Mouse (Mus musculus) hindbrain, embryonic 12.5 days (tissue): ENCODE results near the gene Lrrc66. TPM values are rescaled to one million over a fixed set of nuclear protein-coding genes. Genes with fewer than 3 reads are reported as not detected.

Source experiments
- ATAC-seq: fragments of 200-750 bp; cut with Nextera tagmentation; 2 replicates; pipeline ENCODE4 v1.8.0; 2017; ENCODE audit warnings: moderate TSS enrichment; ENCODE audit not compliant: low FRiP score
- H3K27ac ChIP-seq: fragments of 300-500 bp; sonication (generic); 2 replicates; pipeline ENCODE4 v1.5.1; 2016; ENCODE audit warnings: mild to moderate bottlenecking
- H3K27me3 ChIP-seq: fragments of 300-500 bp; sonication (generic); 2 replicates; pipeline ENCODE4 v1.6.1; 2016; ENCODE audit warnings: mild to moderate bottlenecking
- H3K36me3 ChIP-seq: fragments of 300-500 bp; sonication (generic); 2 replicates; pipeline ENCODE4 v1.6.1; 2016; ENCODE audit warnings: mild to moderate bottlenecking
- H3K4me1 ChIP-seq: fragments of 300-500 bp; sonication (generic); 2 replicates; pipeline ENCODE4 v1.6.1; 2016
- H3K4me2 ChIP-seq: fragments of 300-500 bp; sonication (generic); replicated peaks from 2 replicates; pipeline ENCODE4 v1.6.1; 2016; ENCODE audit warnings: mild to moderate bottlenecking
- H3K4me3 ChIP-seq: fragments of 300-500 bp; sonication (generic); 2 replicates; pipeline ENCODE4 v1.5.1; 2016; ENCODE audit warnings: mild to moderate bottlenecking
- H3K9ac ChIP-seq: fragments of 300-500 bp; sonication (generic); 2 replicates; pipeline ENCODE4 v1.6.1; 2016; ENCODE audit warnings: mild to moderate bottlenecking, moderate library complexity
- H3K9me3 ChIP-seq: fragments of 300-500 bp; sonication (generic); replicated peaks from 2 replicates; pipeline ENCODE4 v1.6.1; 2016; ENCODE audit warnings: mild to moderate bottlenecking
- WGBS: fragments of 180-500 bp; shearing (Covaris S2); methylation state at CpG from one replicate; pipeline ENCODE4 v1.1.7; 2016; 5-methylcytosine and 5-hydroxymethylcytosine counted together
- polyA plus RNA-seq: library from polyadenylated mRNA; unstranded; fragments of >200 nt; fragmentation: Nextera tagmentation; extraction: Ambion mirVana; gene quantifications from 2 replicates; pipeline ENCODE4 v1.2.1, GENCODE M21; 2016

The Lrrc66 gene
- polyA plus RNA-seq, 1 experiment from 2014 or later, result not detected

DNA sequence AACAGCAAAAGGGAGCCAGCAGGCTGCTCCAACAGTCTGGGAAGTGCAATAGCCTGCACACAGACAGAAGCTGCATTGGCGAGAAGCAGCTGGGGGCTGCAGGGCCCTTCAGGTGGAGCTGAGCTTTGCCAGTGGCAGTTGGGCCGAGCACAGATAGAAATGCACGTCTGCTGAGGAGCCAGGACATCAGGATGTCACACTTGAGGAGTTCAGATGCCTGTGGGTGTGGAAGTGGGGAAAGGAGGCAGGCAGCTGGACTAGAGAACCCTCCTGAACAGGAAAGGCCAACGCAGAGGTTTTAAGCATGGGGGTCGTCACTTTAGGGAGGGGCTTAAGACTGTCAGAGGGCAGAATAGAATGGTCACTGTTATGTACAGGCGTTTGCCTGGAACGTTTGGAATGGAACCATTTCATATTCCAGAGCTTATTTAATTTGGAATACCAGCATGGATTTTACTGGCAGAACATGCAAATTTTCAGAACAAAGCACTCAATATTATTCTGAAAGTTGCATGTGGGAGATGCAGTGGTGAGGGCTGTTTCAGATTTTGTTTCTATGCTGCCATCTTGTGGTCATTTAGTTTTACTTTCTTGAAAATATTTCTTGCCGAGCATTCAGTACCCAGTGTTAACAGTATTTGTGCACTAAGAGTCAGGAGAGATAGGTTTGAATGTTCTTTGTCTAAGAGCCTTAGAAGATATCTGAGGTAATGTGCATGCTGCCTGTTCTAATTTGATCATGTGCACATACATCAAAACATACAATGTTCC is 5.2 kb upstream of the Lrrc66 start:
- H3K4me3 ChIP-seq, result no peak overlapping the region
- H3K36me3 ChIP-seq, result peaks cover 41% of the 10 kb centered on the region
- ATAC-seq, result peak; percentile 55
- no peak overlapping the region for H3K4me2 ChIP-seq
- no peak overlapping the region for H3K9ac ChIP-seq
- H3K27ac ChIP-seq, result no peak overlapping the region
- no peaks in the 10 kb centered on the region for H3K27me3 ChIP-seq
- 0 out of 2 replicates have a peak, but pooled peaks cover 4% of the 10 kb centered on the region for H3K9me3 ChIP-seq
- H3K4me1 ChIP-seq, result no peaks in the 10 kb centered on the region
- WGBS, result 43% methylated on average over 8 of the region's 8 CpGs

DNA sequence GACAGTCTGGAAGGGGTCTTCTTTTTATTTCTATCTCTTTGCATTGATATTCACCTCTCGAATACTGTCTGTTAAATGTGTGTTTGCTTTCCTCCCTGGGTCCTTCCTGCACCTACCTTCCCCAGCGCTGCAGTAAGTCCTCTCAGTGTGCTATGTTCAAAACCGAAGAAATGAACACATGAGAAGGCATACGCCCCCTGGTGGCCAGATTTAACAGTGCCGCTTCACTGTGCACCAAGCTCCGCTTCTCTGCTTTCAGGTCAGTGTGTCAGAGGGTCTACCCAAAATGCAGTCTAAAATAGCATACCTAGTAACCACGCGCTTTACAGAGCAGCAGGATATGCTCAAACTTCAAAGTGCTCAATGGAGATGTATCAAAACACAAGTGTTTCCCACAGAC is 815 bp upstream of the Lrrc66 start:
- Histone ChIP-seq H3K9ac (no peak overlapping the region), H3K4me2 (no peak overlapping the region), H3K4me1 (peaks cover 9% of the 10 kb centered on the region), H3K27me3 (no peaks in the 10 kb centered on the region), H3K27ac (no peak overlapping the region), H3K36me3 (peaks cover 24% of the 10 kb centered on the region), H3K4me3 (no peak overlapping the region), H3K9me3 (0 out of 2 replicates have a peak, but pooled peaks cover 4% of the 10 kb centered on the region)
- WGBS, result 51% methylated on average over 8 of the region's 8 CpGs
- ATAC-seq, result no peak

DNA sequence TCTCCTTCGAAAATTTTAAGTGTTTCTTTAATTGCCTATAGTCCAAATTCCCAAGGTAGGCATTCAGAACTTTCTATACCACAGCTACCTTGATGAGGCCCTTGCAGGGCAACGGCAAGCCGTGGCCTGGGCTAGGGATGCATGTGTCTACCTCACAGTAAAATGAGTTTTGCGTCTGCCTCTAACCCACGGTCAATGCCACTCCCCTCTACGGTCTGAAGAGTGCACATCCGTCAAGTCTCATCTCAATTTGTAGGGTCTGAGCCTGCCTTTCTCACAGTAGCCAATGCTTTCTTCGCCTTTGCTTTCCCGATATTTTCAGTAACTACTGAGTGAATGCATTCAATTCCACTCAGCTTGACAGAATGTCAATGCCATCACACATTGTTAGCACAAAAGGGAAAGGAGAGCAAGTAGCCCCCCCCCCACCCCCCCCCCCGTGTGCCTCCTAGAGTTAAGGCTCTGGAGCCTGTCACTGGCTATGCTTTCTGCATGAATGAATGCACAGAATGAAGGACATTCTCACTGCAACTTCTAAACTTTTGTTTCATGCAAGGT is 1.2 kb downstream of the Lrrc66 start:
- H3K4me1 ChIP-seq, result peaks cover 9% of the 10 kb centered on the region
- H3K9me3 ChIP-seq, result 0 out of 2 replicates have a peak, but pooled peaks cover 4% of the 10 kb centered on the region
- ATAC-seq, result no peak
- no peaks in the 10 kb centered on the region; the same call in 1 of the 2 replicates for H3K27me3 ChIP-seq
- peaks cover 22% of the 10 kb centered on the region for H3K36me3 ChIP-seq
- H3K27ac ChIP-seq, result no peak overlapping the region
- H3K9ac ChIP-seq, result no peak overlapping the region
- no peak overlapping the region for H3K4me3 ChIP-seq
- no peak overlapping the region for H3K4me2 ChIP-seq
- 40% methylated on average over 10 of the region's 10 CpGs for WGBS

DNA sequence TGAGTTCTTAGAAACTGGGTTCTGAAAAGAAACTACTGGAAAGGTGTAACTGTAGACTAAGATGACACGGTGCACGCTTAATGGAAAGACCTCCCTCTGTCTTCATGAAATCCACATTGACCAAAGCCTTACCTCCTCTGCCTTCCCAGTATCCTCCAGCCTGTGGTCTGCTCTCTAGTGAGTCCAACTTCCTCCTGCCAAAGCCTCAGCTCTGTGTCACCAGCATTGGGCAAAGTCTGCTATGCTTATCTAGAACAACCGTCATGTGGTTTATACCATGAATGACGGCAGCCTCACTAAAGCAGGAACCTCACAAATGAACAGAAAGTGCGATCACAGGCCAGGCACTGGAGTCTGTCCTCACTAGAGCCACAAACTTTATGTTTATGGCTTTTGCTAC is 2.2 kb downstream of the Lrrc66 start:
- Histone ChIP-seq H3K27ac (no peak overlapping the region), H3K9me3 (0 out of 2 replicates have a peak, but pooled peaks cover 4% of the 10 kb centered on the region), H3K4me3 (no peak overlapping the region), H3K4me1 (peaks cover 9% of the 10 kb centered on the region), H3K36me3 (peaks cover 15% of the 10 kb centered on the region), H3K27me3 (no peaks in the 10 kb centered on the region; the same call in 1 of the 2 replicates), H3K4me2 (no peak overlapping the region), H3K9ac (no peak overlapping the region)
- 88% methylated on average over 5 of the region's 5 CpGs for WGBS
- no peak for ATAC-seq

DNA sequence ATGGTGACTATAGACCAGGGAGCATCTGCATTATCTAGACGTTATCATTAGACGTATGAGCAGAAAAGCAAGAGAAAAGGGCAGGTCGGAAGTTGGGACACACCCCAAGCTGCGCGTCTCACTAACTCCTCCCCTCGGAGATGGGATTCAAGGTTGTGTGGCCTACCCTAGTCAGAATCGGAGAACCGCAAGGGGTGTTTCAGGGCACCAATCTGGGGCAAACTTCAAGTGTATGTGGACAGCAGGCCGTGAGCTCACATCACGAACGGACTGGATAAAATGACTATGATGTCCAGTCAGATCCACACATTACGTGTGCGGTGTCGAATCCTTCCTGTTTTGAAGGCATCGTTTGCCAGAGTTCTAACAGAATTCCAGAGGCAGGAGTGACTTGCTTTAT is 4.3 kb downstream of the Lrrc66 start:
- no peak overlapping the region for H3K4me3 ChIP-seq
- no peaks in the 10 kb centered on the region for H3K9me3 ChIP-seq
- no peak overlapping the region for H3K9ac ChIP-seq
- H3K27me3 ChIP-seq, result no peaks in the 10 kb centered on the region; the same call in 1 of the 2 replicates
- H3K4me2 ChIP-seq, result no peak overlapping the region
- peaks cover 9% of the 10 kb centered on the region for H3K4me1 ChIP-seq
- 76% methylated on average over 15 of the region's 15 CpGs for WGBS
- no peak overlapping the region for H3K27ac ChIP-seq
- no peak for ATAC-seq
- no peaks in the 10 kb centered on the region for H3K36me3 ChIP-seq

DNA sequence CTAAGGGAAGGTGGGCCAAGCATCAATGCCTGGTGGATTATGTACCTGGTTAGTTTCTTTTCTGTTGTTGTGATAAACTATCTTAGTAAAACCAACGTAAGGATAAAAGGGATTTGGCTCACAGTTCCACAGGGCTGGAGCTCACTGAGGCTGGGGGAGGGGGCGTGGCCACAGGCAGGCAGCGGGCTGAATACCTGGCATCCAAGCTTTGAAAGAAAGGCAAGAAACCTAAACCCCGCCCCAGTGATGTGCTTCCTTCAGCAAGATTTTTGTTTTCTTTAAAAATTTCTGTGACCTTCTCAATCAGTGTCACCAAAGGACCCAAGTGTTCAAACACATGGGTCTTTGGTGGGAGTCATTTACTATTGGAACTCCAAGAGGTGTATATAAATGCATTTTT is 4.8 kb downstream of the Lrrc66 start:
- peaks cover 9% of the 10 kb centered on the region for H3K4me1 ChIP-seq
- no peak overlapping the region for H3K4me3 ChIP-seq
- H3K9me3 ChIP-seq, result no peaks in the 10 kb centered on the region
- WGBS, result 49% methylated on average over 4 of the region's 4 CpGs
- no peaks in the 10 kb centered on the region; the same call in 1 of the 2 replicates for H3K27me3 ChIP-seq
- H3K27ac ChIP-seq, result no peak overlapping the region
- H3K4me2 ChIP-seq, result no peak overlapping the region
- H3K9ac ChIP-seq, result no peak overlapping the region
- ATAC-seq, result no peak
- H3K36me3 ChIP-seq, result no peaks in the 10 kb centered on the region

DNA sequence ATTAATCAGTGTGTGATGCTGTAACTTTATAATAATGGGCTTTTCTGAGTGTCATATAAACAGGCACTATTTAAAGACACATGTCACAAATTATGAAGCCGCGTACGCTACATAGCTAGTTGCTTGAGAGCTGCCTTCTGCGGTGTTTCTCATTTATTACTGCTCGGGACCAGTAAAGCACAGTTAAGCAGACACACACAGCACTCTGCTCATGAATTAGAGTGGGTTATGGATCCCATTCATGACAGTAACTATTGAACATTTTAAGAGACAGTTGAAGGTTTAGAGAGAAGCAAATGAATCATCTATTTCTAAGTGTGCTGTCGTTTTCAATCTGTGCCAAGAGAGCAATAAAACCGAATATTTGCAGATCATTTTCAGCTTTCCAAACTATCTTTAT is 5.5 kb downstream of the Lrrc66 start:
- H3K4me2 ChIP-seq, result no peak overlapping the region
- H3K4me3 ChIP-seq, result no peak overlapping the region
- H3K4me1 ChIP-seq, result peaks cover 9% of the 10 kb centered on the region
- no peaks in the 10 kb centered on the region for H3K36me3 ChIP-seq
- H3K9ac ChIP-seq, result no peak overlapping the region
- 93% methylated on average over 7 of the region's 7 CpGs for WGBS
- H3K27me3 ChIP-seq, result no peaks in the 10 kb centered on the region; the same call in 1 of the 2 replicates
- no peak overlapping the region for H3K27ac ChIP-seq
- no peak for ATAC-seq
- H3K9me3 ChIP-seq, result no peaks in the 10 kb centered on the region

DNA sequence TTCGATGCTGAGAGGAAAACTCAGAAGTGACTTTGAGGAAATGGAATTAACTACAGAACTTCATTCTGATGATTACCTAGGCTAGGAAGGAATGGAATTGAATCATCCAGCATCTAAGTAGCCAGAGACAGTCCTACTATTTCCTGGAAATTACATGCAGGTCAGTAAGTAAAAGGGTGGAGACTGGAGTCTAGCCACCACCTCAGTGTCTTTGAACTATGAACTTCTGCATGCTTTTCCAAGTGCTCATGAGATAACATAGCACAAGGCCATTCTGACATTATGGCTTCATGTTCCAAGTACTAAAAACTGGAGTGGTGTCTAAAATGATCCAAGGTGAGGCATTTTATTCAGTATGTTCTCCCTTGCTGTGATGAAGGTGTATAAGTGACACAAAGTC is 6.8 kb downstream of the Lrrc66 start:
- no peak overlapping the region for H3K4me3 ChIP-seq
- H3K27me3 ChIP-seq, result no peaks in the 10 kb centered on the region; the same call in 1 of the 2 replicates
- 74% methylated on average over 1 of the region's 1 CpGs for WGBS
- H3K36me3 ChIP-seq, result no peaks in the 10 kb centered on the region
- H3K27ac ChIP-seq, result no peak overlapping the region
- H3K9ac ChIP-seq, result no peak overlapping the region
- H3K4me2 ChIP-seq, result no peak overlapping the region
- H3K9me3 ChIP-seq, result no peaks in the 10 kb centered on the region
- no peaks in the 10 kb centered on the region for H3K4me1 ChIP-seq
- ATAC-seq, result no peak

DNA sequence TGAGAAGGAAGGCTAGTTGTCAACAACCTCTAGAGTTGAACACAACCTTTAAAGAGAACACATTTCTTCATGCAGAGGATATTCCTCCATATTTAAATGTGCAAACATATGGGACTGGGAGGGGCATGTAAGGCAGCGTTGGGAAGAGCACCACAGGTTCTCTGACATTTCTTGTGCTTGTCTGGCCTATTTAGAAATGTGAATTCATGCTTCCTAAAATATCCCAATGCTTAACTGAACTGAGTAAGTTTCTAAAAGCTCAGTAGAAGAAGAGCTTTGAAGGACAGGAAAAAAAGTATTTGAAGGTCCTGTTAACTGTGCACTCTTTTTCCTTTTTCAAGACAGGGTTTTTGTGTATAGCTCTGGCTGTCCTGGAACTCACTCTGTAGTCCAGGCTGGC is 13.4 kb downstream of the Lrrc66 start:
- no peak overlapping the region for H3K4me3 ChIP-seq
- ATAC-seq, result no peak
- no peak overlapping the region for H3K4me2 ChIP-seq
- no peak overlapping the region for H3K27ac ChIP-seq
- WGBS, result 80% methylated on average over 1 of the region's 1 CpGs
- H3K4me1 ChIP-seq, result no peaks in the 10 kb centered on the region
- H3K9ac ChIP-seq, result no peak overlapping the region
- H3K9me3 ChIP-seq, result no peaks in the 10 kb centered on the region
- no peaks in the 10 kb centered on the region for H3K27me3 ChIP-seq
- no peaks in the 10 kb centered on the region for H3K36me3 ChIP-seq

DNA sequence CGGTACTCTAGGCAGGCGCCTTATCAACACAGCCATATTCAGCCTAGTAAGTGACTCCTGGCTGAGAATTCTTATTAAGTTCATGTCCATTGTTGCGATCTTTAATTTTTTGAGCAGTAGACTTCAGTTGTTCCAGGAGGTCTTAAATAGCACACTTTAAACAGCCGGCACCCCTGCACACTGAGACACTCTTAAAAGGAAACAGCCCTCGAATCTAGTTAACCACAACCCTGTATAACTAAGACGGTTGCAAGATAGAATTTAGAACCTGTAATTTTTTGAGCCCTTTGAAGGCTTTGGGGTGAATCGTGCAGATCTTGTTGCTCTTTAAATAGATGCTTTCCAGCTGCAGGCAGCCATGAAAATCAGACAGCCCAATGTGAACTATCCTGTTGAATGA is 17.1 kb downstream of the Lrrc66 start:
- no peaks in the 10 kb centered on the region for H3K9me3 ChIP-seq
- no peak overlapping the region for H3K9ac ChIP-seq
- H3K4me2 ChIP-seq, result no peak overlapping the region
- no peaks in the 10 kb centered on the region for H3K27me3 ChIP-seq
- no peaks in the 10 kb centered on the region for H3K4me1 ChIP-seq
- H3K36me3 ChIP-seq, result no peaks in the 10 kb centered on the region
- H3K4me3 ChIP-seq, result no peak overlapping the region
- no peak for ATAC-seq
- 85% methylated on average over 7 of the region's 7 CpGs for WGBS
- no peak overlapping the region for H3K27ac ChIP-seq

DNA sequence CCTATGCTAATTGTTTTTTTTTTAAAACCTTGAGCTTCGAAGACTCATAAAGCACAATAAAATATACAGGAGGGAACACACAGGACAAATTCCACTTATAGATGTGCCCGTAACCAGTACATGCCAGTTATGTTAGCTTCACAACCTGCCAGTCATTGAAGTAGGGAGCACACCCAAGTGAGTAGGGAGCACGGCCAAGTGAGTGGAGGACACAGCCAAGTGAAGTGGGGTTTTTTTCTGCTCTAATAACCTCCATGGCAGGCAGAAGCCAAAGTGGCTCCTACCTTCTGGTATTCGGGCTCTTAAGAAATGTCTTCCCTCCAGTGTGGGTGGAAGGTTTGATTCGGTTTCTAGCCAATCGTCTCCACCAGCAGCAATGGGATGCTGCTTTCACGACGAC is 19.0 kb downstream of the Lrrc66 start:
- 92% methylated on average over 8 of the region's 8 CpGs for WGBS
- Histone ChIP-seq H3K27ac (no peak overlapping the region), H3K36me3 (no peaks in the 10 kb centered on the region), H3K9ac (no peak overlapping the region), H3K4me2 (no peak overlapping the region), H3K9me3 (peaks cover 5% of the 10 kb centered on the region; the same call in 1 of the 2 replicates), H3K4me3 (no peak overlapping the region), H3K27me3 (no peaks in the 10 kb centered on the region), H3K4me1 (no peaks in the 10 kb centered on the region)
- no peak for ATAC-seq

DNA sequence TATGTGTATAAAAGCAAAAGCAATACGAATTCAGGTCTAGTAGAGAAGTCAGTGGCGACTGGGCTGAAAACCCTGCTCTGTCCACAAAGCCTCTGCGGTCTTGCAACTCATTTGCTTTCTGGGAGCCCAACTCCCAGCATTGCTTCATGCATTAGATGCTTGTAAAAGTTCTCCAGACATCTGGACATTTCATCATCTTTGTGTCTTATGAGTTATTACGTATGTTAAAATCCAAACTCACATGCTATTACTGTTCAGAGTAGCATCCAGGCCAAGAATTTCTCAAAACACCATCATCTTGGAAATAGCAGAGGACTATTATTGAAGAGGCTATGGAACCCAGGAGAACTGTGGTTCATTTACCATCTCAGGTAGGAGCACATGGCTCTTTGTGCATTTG is 21.3 kb downstream of the Lrrc66 start:
- no peak for ATAC-seq
- Histone ChIP-seq H3K4me3 (no peak overlapping the region), H3K9me3 (peaks cover 13% of the 10 kb centered on the region), H3K36me3 (no peaks in the 10 kb centered on the region), H3K27ac (no peak overlapping the region), H3K27me3 (no peaks in the 10 kb centered on the region), H3K4me2 (no peak overlapping the region), H3K4me1 (no peaks in the 10 kb centered on the region), H3K9ac (no peak overlapping the region)
- WGBS, result 98% methylated on average over 4 of the region's 4 CpGs

DNA sequence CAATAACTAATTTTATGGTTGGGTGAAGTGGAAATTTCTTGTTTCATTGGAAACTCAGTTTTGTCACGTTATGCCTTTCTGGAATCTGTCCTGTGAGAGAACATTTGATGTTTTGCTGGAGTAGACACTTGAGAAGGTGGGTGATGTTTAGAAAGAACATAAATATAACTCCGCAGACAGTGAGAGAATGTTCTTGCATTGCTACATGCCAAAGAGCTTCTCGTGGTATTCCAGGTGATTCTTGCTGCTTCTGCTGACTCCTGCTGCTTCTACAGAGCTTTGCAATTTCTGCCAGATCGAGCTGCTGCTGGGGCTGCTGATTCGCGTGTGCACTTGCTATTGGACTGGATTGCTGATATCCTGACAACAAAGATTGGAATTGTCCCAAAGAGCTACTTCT is 27.4 kb downstream of the Lrrc66 start:
- H3K36me3 ChIP-seq, result no peaks in the 10 kb centered on the region
- no peaks in the 10 kb centered on the region for H3K27me3 ChIP-seq
- peaks cover 8% of the 10 kb centered on the region; the same call in 1 of the 2 replicates for H3K4me1 ChIP-seq
- no peak overlapping the region for H3K27ac ChIP-seq
- 84% methylated on average over 6 of the region's 6 CpGs for WGBS
- H3K4me2 ChIP-seq, result no peak overlapping the region
- no peak overlapping the region for H3K4me3 ChIP-seq
- ATAC-seq, result no peak
- peaks cover 14% of the 10 kb centered on the region for H3K9me3 ChIP-seq
- no peak overlapping the region for H3K9ac ChIP-seq
